Mouse (Mus musculus) E14TG2a.4 (cell line): ENCODE results near the gene Tmem165.

Source experiments
- CTCF ChIP-seq: conservative IDR thresholded peaks from 2 replicates; pipeline ENCODE4 v1.5.1; 2014; ENCODE audit warnings: low read length
- NANOG ChIP-seq: IDR thresholded peaks from 2 replicates; pipeline ENCODE4 v1.6.1; 2014; ENCODE audit warnings: borderline replicate concordance, low read length, mixed read lengths
- POU5F1 ChIP-seq: IDR thresholded peaks from 2 replicates; pipeline ENCODE4 v1.6.1; 2014; ENCODE audit warnings: low read length, borderline replicate concordance

GRCm38 (mm10) chr5:76231171-76231855 lies 47.6 kb downstream of the Tmem165 start:
- TF ChIP-seq CTCF (no peak), POU5F1 (no peak), NANOG (no peak)
